8 mouse cellular contexts compared by ENCODE assay signal in the genomic region with DNA sequence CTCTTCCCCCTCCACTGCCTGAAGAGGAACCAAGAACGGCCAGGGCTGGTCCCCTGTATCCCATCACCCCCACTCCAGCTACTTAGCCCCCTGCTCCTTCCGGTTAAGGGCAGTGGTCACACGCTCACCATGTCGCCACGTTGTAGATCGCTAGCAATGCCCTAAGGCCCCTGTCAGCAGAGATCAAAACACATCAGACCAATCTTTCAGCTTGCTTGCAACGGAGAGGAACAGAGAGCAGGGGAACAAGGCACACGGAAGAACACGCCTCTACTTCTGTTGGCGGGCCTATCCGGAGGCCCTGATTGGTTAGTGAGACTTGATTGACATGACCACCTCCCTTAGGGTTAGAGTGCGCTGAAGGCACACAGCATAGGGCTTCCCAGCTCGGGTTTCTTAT. TPM values are rescaled to one million over a fixed set of nuclear protein-coding genes. Genes with fewer than 3 reads are reported as not detected.
A peak's percentile ranks its signal among the peaks of the same experiment; 100 is the strongest.
DNase-seq lines count a peak whose midpoint lies in the region; ATAC-seq and TF ChIP-seq lines count a peak whose summit lies in the region.
"Not testable (repeated sequence)": the region's sequence is repeated elsewhere in the genome, so short reads cannot be mapped to it uniquely, and the experiment has no call there.

Gm3604 (minus strand) TSS at position 226 of the 400 bp plus-strand sequence.

- peak; percentile 84 for ATAC-seq in CD4-positive, CD25-positive, alpha-beta regulatory T cell, adult 4 months
- not testable (repeated sequence) for ATAC-seq in forebrain, embryonic 14.5 days
- peak; percentile 64 for ATAC-seq in liver, embryonic 12.5 days

- not testable (repeated sequence) for H3K36me3 ChIP-seq in forebrain, embryonic 14.5 days (ENCODE audit: control insufficient read depth, insufficient read depth, low read length); liver, embryonic 12.5 days; myocyte (ENCODE audit: control insufficient read depth, insufficient read depth)

- intact Hi-C loops in heart, postnatal 14 days (cut with DNase I) = not testable (repeated sequence)

- H3K27ac ChIP-seq in forebrain, embryonic 14.5 days (ENCODE audit: low read depth, low read length) = not testable (repeated sequence)
- H3K27ac ChIP-seq in liver, embryonic 12.5 days = peak within 1 kb of the TSS; percentile 66; the same call in 1 of the 2 replicates

- peak within 1 kb of the TSS; percentile 19 for H3K4me3 ChIP-seq in forebrain, embryonic 14.5 days (ENCODE audit: low read depth, low read length)
- H3K4me3 ChIP-seq in liver, embryonic 12.5 days = peak within 1 kb of the TSS; percentile 66
- H3K4me3 ChIP-seq in myocyte = peak within 1 kb of the TSS; percentile 27

- H3K4me1 ChIP-seq in forebrain, embryonic 14.5 days (ENCODE audit: control insufficient read depth, insufficient read depth, low read length); liver, embryonic 12.5 days: not testable (repeated sequence)

- peak; percentile 37 for DNase-seq in c-Kit-positive CD71-negative TER-119-negative erythroid progenitor cells, embryonic 14.5 days (ENCODE audit: low read depth)
- peak; percentile 42 for DNase-seq in forebrain, embryonic 14.5 days (ENCODE audit: low spot score)
- peak; percentile 49 to 70 for DNase-seq in heart, postnatal 14 days
- peak; percentile 59 to 68 for DNase-seq in kidney, postnatal 36 days
- peak; percentile 58 to 70 for DNase-seq in spleen, postnatal 4 days (ENCODE audit: low spot score in 2 of 2)

- H3ac ChIP-seq in myocyte (ENCODE audit: control insufficient read depth, insufficient read length) = not testable (repeated sequence)

- WGBS in forebrain, embryonic 14.5 days = 13% methylated on average over 13 of the region's 13 CpGs
- WGBS in liver, embryonic 12.5 days (ENCODE audit: insufficient replicate concordance) = 3% methylated on average over 13 of the region's 13 CpGs

- H3K79me2 ChIP-seq in myocyte (ENCODE audit: control insufficient read depth, insufficient read depth) = not testable (repeated sequence)

- H3K4me2 ChIP-seq in forebrain, embryonic 14.5 days (ENCODE audit: low read length) = peak within 1 kb of the TSS; percentile 28
- H3K4me2 ChIP-seq in liver, embryonic 12.5 days = peak within 1 kb of the TSS; percentile 62
- H3K4me2 ChIP-seq in myocyte (ENCODE audit: low read depth) = peak within 1 kb of the TSS; percentile 59

- not testable (repeated sequence) for TF ChIP-seq POLR2A in myocyte (IDR thresholded peaks at IDR 0.05; ENCODE audit: insufficient read length, low read depth)

- not testable (repeated sequence) for H3K9me3 ChIP-seq in forebrain, embryonic 14.5 days (replicated peaks; ENCODE audit: control insufficient read depth, low read length); liver, embryonic 12.5 days (replicated peaks)

- not testable (repeated sequence) for H3K27me3 ChIP-seq in forebrain, embryonic 14.5 days (replicated peaks; ENCODE audit: control insufficient read depth, insufficient read depth, low read length); liver, embryonic 12.5 days (replicated peaks); myocyte (ENCODE audit: control insufficient read depth, insufficient read depth, insufficient read length)

- 0 out of 2 replicates have a peak within 1 kb of the TSS, but pooled peaks have one; percentile 29 for H3K9ac ChIP-seq in forebrain, embryonic 14.5 days (ENCODE audit: low read length)
- H3K9ac ChIP-seq in liver, embryonic 12.5 days = peak within 1 kb of the TSS; percentile 68

RNA-seq across cellular contexts. Expression of gene Gm3604, which starts in this region (rescaled TPM):
- 1 to 10 TPM; 4.5 to 5.0 TPM for polyA plus RNA-seq in CD4-positive, CD25-positive, alpha-beta regulatory T cell, adult 4 months (2017; shearing (Covaris generic))
- polyA plus RNA-seq in forebrain, embryonic 14.5 days (2014; fragmentation: Nextera tagmentation; extraction: Ambion mirVana) = 2.0 and 2.9 TPM in 2 replicates
- under 1 TPM; 0.54 to 0.84 TPM for total RNA-seq in heart, postnatal 14 days (2021)
- polyA plus RNA-seq in liver, embryonic 12.5 days (2016; fragmentation: Nextera tagmentation; extraction: Ambion mirVana) = 4.1 TPM in 2 replicates
- 0.17 TPM for polyA plus RNA-seq in myocyte (2012; fragmentation: generic; extraction: Trizol)

Comparison
In these comparisons a context has a peak if more than half of its experiments do, and no peak if none do; other contexts are left out.
1. Peak in DNase-seq in heart, postnatal 14 days; RNA of the gene not detected or under 1 TPM.